Mouse (Mus musculus) activated CD4-positive, CD25-positive, alpha-beta regulatory T cell (primary cell): Measurements from ENCODE around the gene Fut1. TPM values are rescaled to one million over a fixed set of nuclear protein-coding genes. Genes with fewer than 3 reads are reported as not detected.

ENCODE experiments used
- polyA plus RNA-seq, 2 experiments: library from polyadenylated mRNA; unstranded; fragments of 100-300 nt; shearing (Covaris generic); gene quantifications; one replicate each; pipeline ENCODE4 v1.2.1; 2017

The Fut1 gene
- polyA plus RNA-seq, result under 1 TPM in 1 of 2 experiments, not detected in 1; 0.11 TPM

GRCm38 (mm10) chr7:45617042-45617695 is at the start of gene Fut1:
TSS of gene Fut1 (plus strand) at chr7:45617289.

GRCm38 (mm10) chr7:45570103-45570741 is 46.9 kb upstream of the Fut1 start, which contains the start of gene Bcat2:
TSS of gene Bcat2 (plus strand) at chr7:45570153.

GRCm38 (mm10) chr7:45621443-45621842 is 4.4 kb downstream of the Fut1 start, which contains the start of gene Izumo1:
TSS of gene Izumo1 (plus strand) at chr7:45621811.

GRCm38 (mm10) chr7:45627261-45627660 is 10.2 kb downstream of the Fut1 start, which contains the start of gene Rasip1:
TSS of gene Rasip1 (plus strand) at chr7:45627488.

GRCm38 (mm10) chr7:45639561-45640027 is 22.5 kb downstream of the Fut1 start, which contains the start of gene Mamstr:
TSS of gene Mamstr (plus strand) at chr7:45639977.

GRCm38 (mm10) chr7:45666161-45666560 is 49.1 kb downstream of the Fut1 start, which contains the start of gene Fut2:
TSS of gene Fut2 (minus strand) at chr7:45666394.

Other genes starting within 250 kb of the Fut1 start
- under 1 TPM in 1 of 2 experiments, not detected in 1; 0.35 TPM for gene Lin7b, start 246.7 kb upstream of the Fut1 start, polyA plus RNA-seq
- 100 to 1,000 TPM; 204 to 218 TPM for gene Snrnp70, start 221.5 kb upstream of the Fut1 start, polyA plus RNA-seq
- gene Kcna7, start 211.6 kb upstream of the Fut1 start, polyA plus RNA-seq, result not detected
- gene Ntf5, start 203.6 kb upstream of the Fut1 start, polyA plus RNA-seq, result 1 to 10 TPM; 1.2 to 1.4 TPM
- gene Lhb, start 196.5 kb upstream of the Fut1 start, polyA plus RNA-seq, result not detected
- gene Gys1, start 182.4 kb upstream of the Fut1 start, polyA plus RNA-seq, result 10 to 100 TPM in 1 of 2 experiments, 1 to 10 TPM in 1; 6.3 to 11.1 TPM
- 10 to 100 TPM; 52.7 to 55.4 TPM for gene Ruvbl2, start 179.2 kb upstream of the Fut1 start, polyA plus RNA-seq
- gene Ftl1, start 157.4 kb upstream of the Fut1 start, polyA plus RNA-seq, result 1,000 to 10,000 TPM; 1,818 to 2,133 TPM
- gene Bax, start 150.4 kb upstream of the Fut1 start, polyA plus RNA-seq, result 100 to 1,000 TPM; 303 to 346 TPM
- under 1 TPM; 0.45 to 0.88 TPM for gene Tulp2, start 135.4 kb upstream of the Fut1 start, polyA plus RNA-seq
- under 1 TPM in 1 of 2 experiments, not detected in 1; 0.21 TPM for gene Gm45808, start 130.5 kb upstream of the Fut1 start, polyA plus RNA-seq
- 1 to 10 TPM in 1 of 2 experiments, under 1 TPM in 1; 0.27 to 1.1 TPM for gene Dhdh, start 128.5 kb upstream of the Fut1 start, polyA plus RNA-seq
- 100 to 1,000 TPM; 193 to 285 TPM for gene Nucb1, start 106.9 kb upstream of the Fut1 start, polyA plus RNA-seq
- gene Ppp1r15a, start 91.0 kb upstream of the Fut1 start, polyA plus RNA-seq, result 10 to 100 TPM; 30.0 to 40.4 TPM
- under 1 TPM in 1 of 2 experiments, not detected in 1; 0.49 TPM for gene Plekha4, start 91.0 kb upstream of the Fut1 start, polyA plus RNA-seq
- gene Hsd17b14, start 62.4 kb upstream of the Fut1 start, polyA plus RNA-seq, result under 1 TPM; 0.85 to 0.86 TPM
- 10 to 100 TPM; 61.0 to 61.5 TPM for gene Bcat2, start 47.1 kb upstream of the Fut1 start, polyA plus RNA-seq
- not detected for gene Fgf21, start 1.8 kb upstream of the Fut1 start, polyA plus RNA-seq
- gene Izumo1, start 4.5 kb downstream of the Fut1 start, polyA plus RNA-seq, result under 1 TPM; 0.48 to 0.64 TPM
- gene Rasip1, start 10.2 kb downstream of the Fut1 start, polyA plus RNA-seq, result 1 to 10 TPM; 1.2 to 1.4 TPM
- gene Mamstr, start 22.7 kb downstream of the Fut1 start, polyA plus RNA-seq, result 1 to 10 TPM in 1 of 2 experiments, under 1 TPM in 1; 0.16 to 1.8 TPM
- under 1 TPM; 0.05 to 0.23 TPM for gene Fut2, start 49.1 kb downstream of the Fut1 start, polyA plus RNA-seq
- under 1 TPM in 1 of 2 experiments, not detected in 1; 0.30 TPM for gene Ntn5, start 66.7 kb downstream of the Fut1 start, polyA plus RNA-seq
- gene Sec1, start 77.1 kb downstream of the Fut1 start, polyA plus RNA-seq, result under 1 TPM; 0.11 to 0.87 TPM
- gene Car11, start 82.6 kb downstream of the Fut1 start, polyA plus RNA-seq, result 1 to 10 TPM; 1.4 to 2.6 TPM
- gene Dbp, start 87.8 kb downstream of the Fut1 start, polyA plus RNA-seq, result 10 to 100 TPM; 30.7 to 43.2 TPM
- gene Rpl18, start 98.2 kb downstream of the Fut1 start, polyA plus RNA-seq, result 1,000 to 10,000 TPM; 1,404 to 2,078 TPM
- 10 to 100 TPM; 21.2 to 24.8 TPM for gene Sphk2, start 100.7 kb downstream of the Fut1 start, polyA plus RNA-seq
- gene Fam83e, start 103.9 kb downstream of the Fut1 start, polyA plus RNA-seq, result under 1 TPM in 1 of 2 experiments, not detected in 1; 0.09 TPM
- gene Spaca4, start 108.5 kb downstream of the Fut1 start, polyA plus RNA-seq, result not detected
- gene Lmtk3, start 166.4 kb downstream of the Fut1 start, polyA plus RNA-seq, result under 1 TPM; 0.05 to 0.18 TPM
- 1 to 10 TPM; 1.7 to 4.0 TPM for gene Sult2b1, start 167.4 kb downstream of the Fut1 start, polyA plus RNA-seq
- gene Cyth2, start 197.3 kb downstream of the Fut1 start, polyA plus RNA-seq, result 10 to 100 TPM; 71.9 to 73.3 TPM
- under 1 TPM; 0.06 to 0.12 TPM for gene Kcnj14, start 207.5 kb downstream of the Fut1 start, polyA plus RNA-seq
- 10 to 100 TPM; 21.4 to 26.5 TPM for gene Grwd1, start 213.7 kb downstream of the Fut1 start, polyA plus RNA-seq